Mouse (Mus musculus) lung, postnatal 0 days (tissue): Measurements from ENCODE around the gene Map3k12. TPM values are rescaled to one million over a fixed set of nuclear protein-coding genes. Genes with fewer than 3 reads are reported as not detected.

Source experiments
- ATAC-seq: fragments of 200-750 bp; cut with Nextera tagmentation; 2 replicates; pipeline ENCODE4 v1.8.0; 2017; ENCODE audit warnings: moderate library complexity
- DNase-seq: peaks from one replicate; pipeline ENCODE4 v3.0.0-alpha.2; 2016; ENCODE audit warnings: low spot score
- H3K27ac ChIP-seq: fragments of 300-500 bp; sonication (generic); 2 replicates; pipeline ENCODE4 v1.5.1; 2014; ENCODE audit warnings: antibody characterized with exemption, mild to moderate bottlenecking, low read length, mixed read lengths
- H3K27me3 ChIP-seq: fragments of 300-500 bp; sonication (generic); replicated peaks from 2 replicates; pipeline ENCODE4 v1.6.1; 2014; ENCODE audit warnings: low read length, mixed read lengths; ENCODE audit not compliant: insufficient read depth
- H3K36me3 ChIP-seq: fragments of 300-500 bp; sonication (generic); 2 replicates; pipeline ENCODE4 v1.6.1; 2014; ENCODE audit warnings: low read length, mixed read lengths; ENCODE audit not compliant: insufficient read depth
- H3K4me1 ChIP-seq: fragments of 300-500 bp; sonication (generic); 2 replicates; pipeline ENCODE4 v1.6.1; 2014; ENCODE audit warnings: antibody characterized with exemption, low read depth, low read length, mixed read lengths; ENCODE audit not compliant: insufficient read depth
- H3K4me2 ChIP-seq: fragments of 300-500 bp; sonication (generic); replicated peaks from 2 replicates; pipeline ENCODE4 v1.6.1; 2014; ENCODE audit warnings: low read depth, mild to moderate bottlenecking, low read length, moderate library complexity, mixed read lengths
- H3K4me3 ChIP-seq: fragments of 300-500 bp; sonication (generic); 2 replicates; pipeline ENCODE4 v1.5.1; 2014; ENCODE audit warnings: low read depth, low read length
- H3K9ac ChIP-seq: fragments of 300-500 bp; sonication (generic); replicated peaks from 2 replicates; pipeline ENCODE4 v1.6.1; 2014; ENCODE audit warnings: low read depth, mild to moderate bottlenecking
- H3K9me3 ChIP-seq: fragments of 300-500 bp; sonication (generic); 2 replicates; pipeline ENCODE4 v1.6.1; 2016; ENCODE audit warnings: low read length, mixed read lengths
- CTCF ChIP-seq: IDR thresholded peaks from 2 replicates; pipeline ENCODE4 v1.5.1; 2016; ENCODE audit warnings: antibody characterized with exemption, mild to moderate bottlenecking
- EP300 ChIP-seq: IDR thresholded peaks from 2 replicates; pipeline ENCODE4 v1.6.1; 2016; ENCODE audit warnings: antibody characterized with exemption, mild to moderate bottlenecking, control low read depth
- WGBS: fragments of 180-500 bp; shearing (Covaris S2); extraction: QIAGEN DNeasy Blood & Tissue Kit; methylation state at CpG from one replicate; pipeline ENCODE4 v1.1.7; 2014; 5-methylcytosine and 5-hydroxymethylcytosine counted together
- polyA plus RNA-seq: library from polyadenylated mRNA; unstranded; fragments of >200 nt; fragmentation: Nextera tagmentation; extraction: Ambion mirVana; gene quantifications from 2 replicates; pipeline ENCODE4 v1.2.1, GENCODE M21; 2015

The Map3k12 gene
- polyA plus RNA-seq, 1 experiment from 2014 or later: 4.2 TPM

- Histone ChIP-seq H3K9ac (peak within 1 kb of the TSS; percentile 84), H3K27me3 (no peaks in the 10 kb centered on the region), H3K36me3 (no peaks in the 10 kb centered on the region), H3K4me1 (no peaks in the 10 kb centered on the region), H3K27ac (peak within 1 kb of the TSS; percentile 99), H3K4me3 (peak within 1 kb of the TSS; percentile 60), H3K9me3 (no peaks in the 10 kb centered on the region), H3K4me2 (peak within 1 kb of the TSS; percentile 88)
- WGBS: under 1% methylated on average over 58 of the region's 60 CpGs
- no peak for TF ChIP-seq CTCF
- TF ChIP-seq EP300: 0 out of 2 replicates have a peak, but pooled peaks have one; percentile 52
- ATAC-seq (peak; percentile 92), DNase-seq (peak; percentile 99)
These were observed 1.4 kb upstream of the Map3k12 start, which contains the start of gene Tarbp2 for GRCm38 (mm10) chr15:102517976-102518858. Tarbp2 (plus strand) TSS chr15:102518192.

- no peaks in the 10 kb centered on the region for H3K9me3 ChIP-seq
- peak overlapping the region; percentile 43 for H3K9ac ChIP-seq
- ATAC-seq: no peak
- no peaks in the 10 kb centered on the region for H3K36me3 ChIP-seq
- under 1% methylated on average over 10 of the region's 10 CpGs for WGBS
- H3K27me3 ChIP-seq: no peaks in the 10 kb centered on the region
- no peaks in the 10 kb centered on the region for H3K4me1 ChIP-seq
- no peak for TF ChIP-seq CTCF
- TF ChIP-seq EP300: 0 out of 2 replicates have a peak, but pooled peaks have one; percentile 19
- H3K27ac ChIP-seq: peak overlapping the region; percentile 75
- no peak for DNase-seq
- H3K4me2 ChIP-seq: peak overlapping the region; percentile 88
- peak overlapping the region; percentile 60 for H3K4me3 ChIP-seq
These were observed 739 bp upstream of the Map3k12 start for GRCm38 (mm10) chr15:102517631-102517975.

GRCm38 (mm10) chr15:102516293-102516692 lies 571 bp downstream of the Map3k12 start:
- Histone ChIP-seq H3K4me2 (peak overlapping the region; percentile 88), H3K4me1 (no peaks in the 10 kb centered on the region), H3K36me3 (no peaks in the 10 kb centered on the region), H3K27me3 (no peaks in the 10 kb centered on the region), H3K9ac (peak overlapping the region; percentile 43; the same call in 1 of the 2 replicates), H3K27ac (0 out of 2 replicates have a peak overlapping the region, but pooled peaks have one; percentile 75), H3K4me3 (peak overlapping the region; percentile 60), H3K9me3 (no peaks in the 10 kb centered on the region)
- no peak for TF ChIP-seq EP300
- TF ChIP-seq CTCF: no peak; the same call in 1 of the 2 replicates
- ATAC-seq (no peak), DNase-seq (no peak)
- WGBS: 2% methylated on average over 9 of the region's 12 CpGs

GRCm38 (mm10) chr15:102515791-102516190 lies 1.1 kb downstream of the Map3k12 start:
- Histone ChIP-seq H3K27me3 (no peaks in the 10 kb centered on the region), H3K9ac (no peak overlapping the region), H3K9me3 (no peaks in the 10 kb centered on the region), H3K4me3 (no peak overlapping the region), H3K4me2 (peak overlapping the region; percentile 88; the same call in 1 of the 2 replicates), H3K4me1 (no peaks in the 10 kb centered on the region), H3K36me3 (no peaks in the 10 kb centered on the region), H3K27ac (no peak overlapping the region)
- DNase-seq: no peak
- ATAC-seq: no peak
- TF ChIP-seq EP300 (no peak), CTCF (no peak)
- 50% methylated on average over 4 of the region's 4 CpGs for WGBS

GRCm38 (mm10) chr15:102515261-102515660 lies 1.6 kb downstream of the Map3k12 start:
- Histone ChIP-seq H3K27me3 (no peaks in the 10 kb centered on the region), H3K4me2 (no peak overlapping the region), H3K27ac (no peak overlapping the region), H3K4me3 (no peak overlapping the region), H3K36me3 (no peaks in the 10 kb centered on the region), H3K9ac (no peak overlapping the region), H3K4me1 (no peaks in the 10 kb centered on the region), H3K9me3 (no peaks in the 10 kb centered on the region)
- 88% methylated on average over 2 of the region's 2 CpGs for WGBS
- DNase-seq (no peak), ATAC-seq (no peak)
- TF ChIP-seq CTCF (no peak), EP300 (no peak)

- Histone ChIP-seq H3K4me3 (no peak overlapping the region), H3K27ac (no peak overlapping the region), H3K4me2 (no peak overlapping the region), H3K9me3 (no peaks in the 10 kb centered on the region), H3K9ac (no peak overlapping the region), H3K27me3 (no peaks in the 10 kb centered on the region), H3K36me3 (no peaks in the 10 kb centered on the region), H3K4me1 (no peaks in the 10 kb centered on the region; the same call in 1 of the 2 replicates)
- DNase-seq: no peak
- 79% methylated on average over 3 of the region's 3 CpGs for WGBS
- TF ChIP-seq CTCF (no peak), EP300 (no peak)
- ATAC-seq: no peak
These were observed 3.9 kb downstream of the Map3k12 start for GRCm38 (mm10) chr15:102513004-102513403.
